Mouse (Mus musculus): Measurements from ENCODE around the gene Caprin1. TPM values are rescaled to one million over a fixed set of nuclear protein-coding genes. Genes with fewer than 3 reads are reported as not detected.

Gene Caprin1
- polyA plus RNA-seq, 1 experiment from 2014 or later, result 252 TPM

DNA sequence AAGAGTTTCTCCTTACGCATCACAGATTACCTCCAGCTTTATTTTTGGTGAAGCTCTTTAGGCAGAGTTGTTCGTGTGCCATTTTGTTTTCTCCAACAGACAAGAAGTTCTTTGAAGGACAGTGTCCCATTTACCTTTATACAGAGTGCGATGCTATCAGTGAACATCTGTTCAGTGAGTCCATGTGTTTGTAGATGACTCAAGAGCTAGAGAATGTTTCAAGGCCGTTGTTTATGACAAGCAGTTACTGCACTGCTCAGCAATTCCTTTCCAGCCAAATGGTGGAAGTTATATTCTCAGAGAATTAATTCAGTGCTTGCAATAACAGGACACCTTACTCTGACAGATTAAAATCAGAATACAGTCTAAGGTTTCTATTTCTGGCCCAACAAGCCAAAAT, 27.5 kb upstream of the Caprin1 start:
- Histone ChIP-seq H3K27me3 (replicated peaks) (no peaks in the 10 kb centered on the region), H3K4me1 (no peaks in the 10 kb centered on the region), H3K4me3 (replicated peaks) (no peak overlapping the region), H3K9ac (no peak overlapping the region), H3K9me3 (no peaks in the 10 kb centered on the region), H3K27ac (no peak overlapping the region), H3K36me3 (no peaks in the 10 kb centered on the region), H3K4me2 (no peak overlapping the region)
- 70% methylated on average over 4 of the region's 4 CpGs for WGBS
- no peak for ATAC-seq (ENCODE audit: insufficient read depth, low FRiP score, low read depth)

DNA sequence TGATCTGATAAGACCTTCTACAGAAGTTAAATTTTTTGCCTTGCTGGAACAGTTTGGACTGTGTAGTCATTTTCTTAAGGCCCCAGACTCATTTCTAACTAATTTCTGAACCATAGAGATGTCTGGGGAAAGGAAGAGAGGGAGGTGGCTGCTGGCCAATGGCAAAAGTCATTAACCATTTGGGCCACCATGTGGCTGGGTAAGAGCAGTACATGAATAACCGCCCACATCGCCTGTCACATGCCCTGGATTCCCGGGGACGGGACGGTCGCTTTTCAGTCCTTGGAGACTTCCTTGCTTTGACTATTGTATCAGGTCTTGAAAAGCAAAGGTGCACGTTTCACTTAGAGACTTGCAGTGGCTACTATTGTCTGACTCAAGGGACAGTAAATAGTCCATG, 25.1 kb upstream of the Caprin1 start:
- H3K4me1 ChIP-seq, result no peaks in the 10 kb centered on the region
- H3K27ac ChIP-seq, result no peak overlapping the region
- no peak overlapping the region for H3K4me2 ChIP-seq
- H3K36me3 ChIP-seq, result no peaks in the 10 kb centered on the region
- H3K9ac ChIP-seq, result no peak overlapping the region
- H3K9me3 ChIP-seq, result no peaks in the 10 kb centered on the region
- H3K4me3 ChIP-seq (replicated peaks), result no peak overlapping the region
- 68% methylated on average over 7 of the region's 7 CpGs for WGBS
- no peaks in the 10 kb centered on the region for H3K27me3 ChIP-seq (replicated peaks)
- no peak for ATAC-seq (ENCODE audit: insufficient read depth, low FRiP score, low read depth)

- Histone ChIP-seq H3K27ac (no peak overlapping the region), H3K9ac (no peak overlapping the region), H3K4me1 (no peaks in the 10 kb centered on the region), H3K36me3 (no peaks in the 10 kb centered on the region), H3K27me3 (replicated peaks) (no peaks in the 10 kb centered on the region), H3K4me3 (replicated peaks) (peak overlapping the region; percentile 14; the same call in 1 of the 2 replicates), H3K4me2 (peak overlapping the region; percentile 42), H3K9me3 (no peaks in the 10 kb centered on the region)
- ATAC-seq (ENCODE audit: insufficient read depth, low FRiP score, low read depth), result peak; percentile 84; the same call in 1 of the 2 replicates
- WGBS, result 26% methylated on average over 6 of the region's 6 CpGs
Observed at GRCm38 (mm10) chr2:103817145-103817895, 19.9 kb upstream of the Caprin1 start.

- H3K4me2 ChIP-seq, result no peak overlapping the region
- H3K4me1 ChIP-seq, result no peaks in the 10 kb centered on the region
- H3K36me3 ChIP-seq, result no peaks in the 10 kb centered on the region
- no peak overlapping the region for H3K27ac ChIP-seq
- ATAC-seq (ENCODE audit: insufficient read depth, low FRiP score, low read depth), result no peak
- no peak overlapping the region for H3K9ac ChIP-seq
- 82% methylated on average over 3 of the region's 3 CpGs for WGBS
- H3K4me3 ChIP-seq (replicated peaks), result no peak overlapping the region
- H3K27me3 ChIP-seq (replicated peaks), result no peaks in the 10 kb centered on the region
- no peaks in the 10 kb centered on the region for H3K9me3 ChIP-seq
Observed at GRCm38 (mm10) chr2:103815976-103816375, 18.5 kb upstream of the Caprin1 start.

DNA sequence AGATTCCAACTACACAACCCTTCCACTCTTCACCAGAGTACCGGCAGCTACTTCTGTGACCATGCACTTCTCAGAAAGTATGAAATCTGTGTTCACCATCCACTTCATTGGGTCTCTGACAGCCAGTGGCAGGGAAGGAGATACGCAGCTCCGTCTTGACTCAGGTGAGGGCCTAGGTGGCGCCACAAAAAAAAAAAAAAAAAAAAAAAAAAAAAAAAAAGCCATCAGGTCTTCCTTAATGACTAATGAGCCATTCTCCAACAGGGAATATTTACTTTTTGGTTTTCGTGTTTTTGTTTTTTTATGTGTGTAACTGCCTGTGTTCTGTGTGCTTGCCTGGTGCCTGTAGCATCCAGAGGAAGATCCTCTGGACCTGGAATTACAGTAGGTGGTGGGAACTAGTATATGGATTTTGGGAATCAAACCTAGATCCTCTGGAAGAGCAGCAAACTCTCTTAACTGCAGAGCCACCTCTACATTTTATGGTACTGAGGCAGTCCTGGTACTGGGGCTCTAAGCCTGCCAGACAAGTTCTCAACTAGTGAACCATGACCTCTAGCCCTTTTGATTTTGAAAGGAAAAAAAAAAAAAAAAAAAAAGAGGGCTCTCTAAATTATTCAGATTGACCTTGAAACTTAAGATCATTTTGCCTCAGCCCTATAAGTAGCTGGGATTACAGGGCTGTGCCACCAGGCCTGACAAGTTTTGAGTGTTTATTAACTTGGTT, 14.2 kb upstream of the Caprin1 start:
- no peaks in the 10 kb centered on the region for H3K4me1 ChIP-seq
- WGBS, result 57% methylated on average over 5 of the region's 5 CpGs
- no peak overlapping the region for H3K4me3 ChIP-seq (replicated peaks)
- H3K9me3 ChIP-seq, result no peaks in the 10 kb centered on the region
- no peaks in the 10 kb centered on the region for H3K27me3 ChIP-seq (replicated peaks)
- H3K36me3 ChIP-seq, result no peaks in the 10 kb centered on the region
- no peak overlapping the region for H3K27ac ChIP-seq
- no peak overlapping the region for H3K4me2 ChIP-seq
- H3K9ac ChIP-seq, result no peak overlapping the region
- no peak for ATAC-seq (ENCODE audit: insufficient read depth, low FRiP score, low read depth)

- Histone ChIP-seq H3K9me3 (no peaks in the 10 kb centered on the region), H3K36me3 (no peaks in the 10 kb centered on the region), H3K9ac (no peak overlapping the region), H3K27ac (no peak overlapping the region), H3K4me1 (no peaks in the 10 kb centered on the region), H3K27me3 (replicated peaks) (no peaks in the 10 kb centered on the region), H3K4me3 (replicated peaks) (no peak overlapping the region), H3K4me2 (no peak overlapping the region)
- ATAC-seq (ENCODE audit: insufficient read depth, low FRiP score, low read depth), result no peak
- 79% methylated on average over 6 of the region's 6 CpGs for WGBS
Observed at GRCm38 (mm10) chr2:103810412-103810811, 13.0 kb upstream of the Caprin1 start.

DNA sequence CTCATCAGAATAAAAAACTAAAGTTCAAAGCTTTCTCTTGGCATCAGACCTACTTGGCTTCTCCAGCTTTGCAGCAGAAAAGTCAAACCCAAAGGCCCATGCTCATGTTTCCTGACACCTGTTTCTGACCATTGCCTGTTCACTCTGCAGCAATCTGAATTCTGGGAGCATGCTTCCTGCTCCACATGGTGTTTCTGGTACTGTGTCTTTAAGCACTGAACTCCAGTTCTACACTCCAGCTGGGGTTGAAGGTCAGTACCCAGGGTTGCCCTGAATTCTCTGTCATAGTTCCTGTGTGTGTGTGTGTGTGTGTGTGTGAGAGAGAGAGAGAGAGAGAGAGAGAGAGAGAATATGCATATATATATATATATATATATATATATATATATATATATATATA, 11.0 kb upstream of the Caprin1 start:
- H3K9ac ChIP-seq, result no peak overlapping the region
- no peak overlapping the region for H3K27ac ChIP-seq
- no peaks in the 10 kb centered on the region for H3K4me1 ChIP-seq
- H3K4me2 ChIP-seq, result no peak overlapping the region
- H3K9me3 ChIP-seq, result no peaks in the 10 kb centered on the region
- H3K4me3 ChIP-seq (replicated peaks), result no peak overlapping the region
- no peaks in the 10 kb centered on the region for H3K27me3 ChIP-seq (replicated peaks)
- ATAC-seq (ENCODE audit: insufficient read depth, low FRiP score, low read depth), result no peak
- no peaks in the 10 kb centered on the region for H3K36me3 ChIP-seq

DNA sequence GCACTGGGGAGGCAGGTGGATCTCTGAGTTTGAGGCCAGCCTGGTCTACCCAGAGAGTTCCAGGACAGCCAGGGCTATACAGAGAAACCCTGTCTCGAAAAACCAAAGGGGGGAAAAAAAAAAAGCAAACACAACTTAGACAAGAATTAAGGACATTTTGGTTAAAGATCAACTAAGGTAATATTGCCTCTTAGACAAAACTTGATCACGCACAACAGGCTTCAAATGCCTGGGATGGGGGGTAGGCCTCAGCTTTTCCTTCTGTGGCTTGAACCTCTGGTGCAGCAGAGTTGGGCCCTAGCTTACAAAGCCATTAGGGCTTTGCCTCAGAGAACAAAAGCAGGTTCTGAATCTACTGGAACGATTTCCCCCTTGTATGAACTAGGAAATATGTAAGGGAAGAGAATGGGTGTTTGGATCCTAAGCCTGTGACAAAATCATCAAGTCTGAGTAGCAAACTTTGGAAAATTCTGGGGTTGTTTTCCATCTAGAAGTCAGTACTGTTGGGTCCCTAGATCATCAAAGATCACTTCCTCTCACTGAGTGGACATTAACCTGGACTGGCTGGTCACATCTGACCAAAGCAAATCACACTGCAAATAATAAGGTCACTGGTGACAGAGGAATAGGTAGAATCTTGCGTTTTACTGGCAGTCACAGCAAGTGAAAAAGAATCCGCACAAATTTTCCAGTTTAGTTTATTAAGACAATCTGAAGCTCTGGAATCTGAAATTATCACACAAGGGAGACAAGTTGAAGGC, 6.5 kb upstream of the Caprin1 start:
- Histone ChIP-seq H3K4me2 (no peak overlapping the region), H3K9me3 (no peaks in the 10 kb centered on the region), H3K27me3 (replicated peaks) (no peaks in the 10 kb centered on the region), H3K9ac (no peak overlapping the region), H3K4me3 (replicated peaks) (no peak overlapping the region), H3K27ac (no peak overlapping the region), H3K4me1 (no peaks in the 10 kb centered on the region), H3K36me3 (no peaks in the 10 kb centered on the region)
- 71% methylated on average over 5 of the region's 5 CpGs for WGBS
- ATAC-seq (ENCODE audit: insufficient read depth, low FRiP score, low read depth), result no peak

GRCm38 (mm10) chr2:103802422-103802821, 5.0 kb upstream of the Caprin1 start:
- no peaks in the 10 kb centered on the region for H3K36me3 ChIP-seq
- no peaks in the 10 kb centered on the region for H3K9me3 ChIP-seq

DNA sequence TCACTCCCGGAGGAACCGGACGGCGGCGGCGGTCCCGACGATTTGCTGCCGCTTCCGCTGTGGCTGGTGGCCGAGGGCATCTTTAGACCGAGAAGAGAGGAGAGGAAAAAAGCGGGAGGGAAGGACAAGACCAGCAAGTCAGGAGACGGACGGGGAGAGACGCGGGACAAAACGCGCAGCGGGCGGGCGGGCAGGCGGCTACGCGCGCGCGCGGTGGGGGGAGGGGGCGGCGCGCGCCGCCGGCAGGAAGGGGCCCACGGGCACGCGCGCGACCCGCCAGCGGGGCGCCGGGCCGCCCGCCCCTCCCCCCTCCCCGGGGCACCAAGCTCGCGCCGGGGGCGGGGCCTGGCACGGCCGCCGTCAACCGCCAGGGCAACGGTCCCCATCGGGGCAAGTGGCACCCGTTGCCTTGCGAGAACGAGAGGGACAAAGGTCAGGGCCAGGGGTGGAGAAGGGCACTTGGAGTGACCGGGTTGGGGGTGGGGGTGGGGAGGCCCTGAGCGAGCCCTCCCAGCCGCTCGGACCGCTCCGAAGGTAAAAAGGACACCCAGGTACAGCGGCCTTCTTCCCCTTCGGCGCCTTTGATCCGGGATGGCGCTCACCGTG, 485 bp downstream of the Caprin1 start:
- Histone ChIP-seq H3K4me1 (peaks cover 8% of the 10 kb centered on the region; the same call in 1 of the 2 replicates), H3K4me2 (peak overlapping the region; percentile 60), H3K4me3 (replicated peaks) (peak overlapping the region; percentile 90), H3K27me3 (replicated peaks) (no peaks in the 10 kb centered on the region), H3K36me3 (peaks cover 8% of the 10 kb centered on the region; the same call in 1 of the 2 replicates), H3K9ac (peak overlapping the region; percentile 99), H3K9me3 (no peaks in the 10 kb centered on the region), H3K27ac (peak overlapping the region; percentile 99)
- under 1% methylated on average over 51 of the region's 72 CpGs for WGBS
- ATAC-seq (ENCODE audit: insufficient read depth, low FRiP score, low read depth), result peak; percentile 58

More at GRCm38 (mm10) chr2:103802422-103802821, 5.0 kb upstream of the Caprin1 start:
- H3K27ac ChIP-seq, result no peak overlapping the region
- H3K4me3 ChIP-seq (replicated peaks), result no peak overlapping the region
- no peak overlapping the region for H3K9ac ChIP-seq
- ATAC-seq (ENCODE audit: insufficient read depth, low FRiP score, low read depth), result no peak
- peaks cover 5% of the 10 kb centered on the region; the same call in 1 of the 2 replicates for H3K4me1 ChIP-seq
- no peak overlapping the region for H3K4me2 ChIP-seq
- WGBS, result 86% methylated on average over 1 of the region's 1 CpGs
- no peaks in the 10 kb centered on the region for H3K27me3 ChIP-seq (replicated peaks)

- Histone ChIP-seq H3K27me3 (replicated peaks) (no peaks in the 10 kb centered on the region), H3K9ac (peak overlapping the region; percentile 99), H3K4me2 (peak overlapping the region; percentile 59), H3K4me3 (replicated peaks) (peak overlapping the region; percentile 90), H3K36me3 (peaks cover 8% of the 10 kb centered on the region; the same call in 1 of the 2 replicates), H3K4me1 (peaks cover 8% of the 10 kb centered on the region; the same call in 1 of the 2 replicates), H3K9me3 (no peaks in the 10 kb centered on the region), H3K27ac (peak overlapping the region; percentile 99)
- ATAC-seq (ENCODE audit: insufficient read depth, low FRiP score, low read depth), result peak; percentile 41
- WGBS, result under 1% methylated on average over 42 of the region's 42 CpGs
Observed at GRCm38 (mm10) chr2:103796211-103796860, 1.1 kb downstream of the Caprin1 start.

All from stomach, embryonic 15.5 days (tissue).